Mouse (Mus musculus): Measurements from ENCODE around the gene Zmynd8. TPM values are rescaled to one million over a fixed set of nuclear protein-coding genes. Genes with fewer than 3 reads are reported as not detected.
A peak's percentile ranks its signal among the peaks of the same experiment; 100 is the strongest.

Gene Zmynd8
- polyA plus RNA-seq, 1 experiment from 2014 or later = 68.1 TPM

GRCm38 (mm10) chr2:165793283-165793638 lies 105.6 kb downstream of the Zmynd8 start:
- no peaks in the 10 kb centered on the region for H3K27me3 ChIP-seq (replicated peaks; ENCODE audit: low read depth, poor library complexity, severe bottlenecking)
- H3K36me3 ChIP-seq (replicated peaks) = peaks cover 97% of the 10 kb centered on the region
- H3K4me1 ChIP-seq = peaks cover 6% of the 10 kb centered on the region; the same call in 1 of the 2 replicates
- 83% methylated on average over 3 of the region's 3 CpGs for WGBS
- DNase-seq (ENCODE audit: low spot score) = no peak
- H3K27ac ChIP-seq (replicated peaks) = no peak overlapping the region
- H3K9me3 ChIP-seq = no peaks in the 10 kb centered on the region
- no peak overlapping the region for H3K4me3 ChIP-seq

- 88% methylated on average over 25 of the region's 25 CpGs for WGBS
- H3K27ac ChIP-seq (replicated peaks) = no peak overlapping the region
- H3K36me3 ChIP-seq (replicated peaks) = peaks cover 97% of the 10 kb centered on the region
- DNase-seq (ENCODE audit: low spot score) = no peak
- H3K4me1 ChIP-seq = peaks cover 6% of the 10 kb centered on the region; the same call in 1 of the 2 replicates
- H3K27me3 ChIP-seq (replicated peaks; ENCODE audit: low read depth, poor library complexity, severe bottlenecking) = no peaks in the 10 kb centered on the region
- no peaks in the 10 kb centered on the region for H3K9me3 ChIP-seq
- H3K4me3 ChIP-seq = no peak overlapping the region
Observed at GRCm38 (mm10) chr2:165792431-165793282, 106.2 kb downstream of the Zmynd8 start.

GRCm38 (mm10) chr2:165791657-165792056 lies 107.2 kb downstream of the Zmynd8 start:
- H3K36me3 ChIP-seq (replicated peaks) = peaks cover 97% of the 10 kb centered on the region
- 73% methylated on average over 9 of the region's 9 CpGs for WGBS
- H3K4me1 ChIP-seq = peaks cover 6% of the 10 kb centered on the region; the same call in 1 of the 2 replicates
- H3K27me3 ChIP-seq (replicated peaks; ENCODE audit: low read depth, poor library complexity, severe bottlenecking) = no peaks in the 10 kb centered on the region
- no peak overlapping the region for H3K27ac ChIP-seq (replicated peaks)
- H3K9me3 ChIP-seq = no peaks in the 10 kb centered on the region
- peak; percentile 74 for DNase-seq (ENCODE audit: low spot score)
- H3K4me3 ChIP-seq = no peak overlapping the region

- Histone ChIP-seq H3K9me3 (no peaks in the 10 kb centered on the region), H3K27ac (replicated peaks) (no peak overlapping the region), H3K27me3 (replicated peaks; ENCODE audit: low read depth, poor library complexity, severe bottlenecking) (no peaks in the 10 kb centered on the region), H3K4me3 (no peak overlapping the region), H3K36me3 (replicated peaks) (peaks cover 95% of the 10 kb centered on the region), H3K4me1 (peaks cover 6% of the 10 kb centered on the region; the same call in 1 of the 2 replicates)
- DNase-seq (ENCODE audit: low spot score) = no peak
- 80% methylated on average over 7 of the region's 7 CpGs for WGBS
Observed at GRCm38 (mm10) chr2:165791026-165791425, 107.8 kb downstream of the Zmynd8 start.

- Histone ChIP-seq H3K4me1 (peaks cover 6% of the 10 kb centered on the region; the same call in 1 of the 2 replicates), H3K4me3 (no peak overlapping the region), H3K9me3 (no peaks in the 10 kb centered on the region), H3K27me3 (replicated peaks; ENCODE audit: low read depth, poor library complexity, severe bottlenecking) (no peaks in the 10 kb centered on the region), H3K36me3 (replicated peaks) (peaks cover 98% of the 10 kb centered on the region), H3K27ac (replicated peaks) (no peak overlapping the region)
- 92% methylated on average over 3 of the region's 3 CpGs for WGBS
- DNase-seq (ENCODE audit: low spot score) = no peak
Observed at GRCm38 (mm10) chr2:165789667-165790066, 109.1 kb downstream of the Zmynd8 start.

GRCm38 (mm10) chr2:165788796-165789195 lies 110.0 kb downstream of the Zmynd8 start:
- H3K36me3 ChIP-seq (replicated peaks) = peaks cover 98% of the 10 kb centered on the region
- H3K27me3 ChIP-seq (replicated peaks; ENCODE audit: low read depth, poor library complexity, severe bottlenecking) = no peaks in the 10 kb centered on the region
- WGBS = 94% methylated on average over 9 of the region's 9 CpGs
- no peaks in the 10 kb centered on the region for H3K9me3 ChIP-seq
- no peak overlapping the region for H3K4me3 ChIP-seq
- DNase-seq (ENCODE audit: low spot score) = no peak
- no peak overlapping the region for H3K27ac ChIP-seq (replicated peaks)
- H3K4me1 ChIP-seq = peaks cover 6% of the 10 kb centered on the region; the same call in 1 of the 2 replicates

- H3K9me3 ChIP-seq = no peaks in the 10 kb centered on the region
- DNase-seq (ENCODE audit: low spot score) = no peak
- WGBS = 86% methylated on average over 11 of the region's 11 CpGs
- no peak overlapping the region for H3K4me3 ChIP-seq
- peaks cover 98% of the 10 kb centered on the region for H3K36me3 ChIP-seq (replicated peaks)
- no peaks in the 10 kb centered on the region for H3K27me3 ChIP-seq (replicated peaks; ENCODE audit: low read depth, poor library complexity, severe bottlenecking)
- peaks cover 6% of the 10 kb centered on the region; the same call in 1 of the 2 replicates for H3K4me1 ChIP-seq
- no peak overlapping the region for H3K27ac ChIP-seq (replicated peaks)
Observed at GRCm38 (mm10) chr2:165788005-165788404, 110.8 kb downstream of the Zmynd8 start.

- no peak for DNase-seq (ENCODE audit: low spot score)
- WGBS = 79% methylated on average over 1 of the region's 1 CpGs
- Histone ChIP-seq H3K9me3 (no peaks in the 10 kb centered on the region), H3K36me3 (replicated peaks) (peaks cover 98% of the 10 kb centered on the region), H3K4me3 (no peak overlapping the region), H3K27ac (replicated peaks) (no peak overlapping the region), H3K27me3 (replicated peaks; ENCODE audit: low read depth, poor library complexity, severe bottlenecking) (no peaks in the 10 kb centered on the region), H3K4me1 (peaks cover 10% of the 10 kb centered on the region; the same call in 1 of the 2 replicates)
Observed at GRCm38 (mm10) chr2:165786467-165786866, 112.3 kb downstream of the Zmynd8 start.

GRCm38 (mm10) chr2:165785312-165786036 lies 113.3 kb downstream of the Zmynd8 start:
- Histone ChIP-seq H3K27ac (replicated peaks) (no peak overlapping the region), H3K4me1 (0 out of 2 replicates have a peak, but pooled peaks cover 4% of the 10 kb centered on the region), H3K27me3 (replicated peaks; ENCODE audit: low read depth, poor library complexity, severe bottlenecking) (no peaks in the 10 kb centered on the region), H3K4me3 (no peak overlapping the region), H3K9me3 (no peaks in the 10 kb centered on the region), H3K36me3 (replicated peaks) (peaks cover 91% of the 10 kb centered on the region)
- 85% methylated on average over 20 of the region's 20 CpGs for WGBS
- DNase-seq (ENCODE audit: low spot score) = no peak

- WGBS = 41% methylated on average over 5 of the region's 5 CpGs
- H3K27ac ChIP-seq (replicated peaks) = no peak overlapping the region
- H3K9me3 ChIP-seq = no peaks in the 10 kb centered on the region
- H3K27me3 ChIP-seq (replicated peaks; ENCODE audit: low read depth, poor library complexity, severe bottlenecking) = no peaks in the 10 kb centered on the region
- H3K36me3 ChIP-seq (replicated peaks) = peaks cover 60% of the 10 kb centered on the region
- no peak overlapping the region for H3K4me3 ChIP-seq
- peak; percentile 84 for DNase-seq (ENCODE audit: low spot score)
- peaks cover 8% of the 10 kb centered on the region; the same call in 1 of the 2 replicates for H3K4me1 ChIP-seq
Observed at GRCm38 (mm10) chr2:165782324-165782723, 116.5 kb downstream of the Zmynd8 start.

- no peak overlapping the region for H3K27ac ChIP-seq (replicated peaks)
- no peaks in the 10 kb centered on the region for H3K9me3 ChIP-seq
- H3K27me3 ChIP-seq (replicated peaks; ENCODE audit: low read depth, poor library complexity, severe bottlenecking) = no peaks in the 10 kb centered on the region
- peaks cover 28% of the 10 kb centered on the region for H3K36me3 ChIP-seq (replicated peaks)
- peak; percentile 81 for DNase-seq (ENCODE audit: low spot score)
- H3K4me3 ChIP-seq = no peak overlapping the region
- H3K4me1 ChIP-seq = peaks cover 8% of the 10 kb centered on the region; the same call in 1 of the 2 replicates
- WGBS = 28% methylated on average over 6 of the region's 6 CpGs
Observed at GRCm38 (mm10) chr2:165778927-165779326, 119.9 kb downstream of the Zmynd8 start.

- 50% methylated on average over 10 of the region's 10 CpGs for WGBS
- H3K4me3 ChIP-seq = no peak overlapping the region
- no peaks in the 10 kb centered on the region for H3K27me3 ChIP-seq (replicated peaks; ENCODE audit: low read depth, poor library complexity, severe bottlenecking)
- peaks cover 65% of the 10 kb centered on the region for H3K36me3 ChIP-seq (replicated peaks)
- no peak for DNase-seq (ENCODE audit: low spot score)
- peaks cover 26% of the 10 kb centered on the region for H3K4me1 ChIP-seq
- no peaks in the 10 kb centered on the region for H3K9me3 ChIP-seq
- peak overlapping the region; percentile 57; the same call in 1 of the 2 replicates for H3K27ac ChIP-seq (replicated peaks)
Observed at GRCm38 (mm10) chr2:165769375-165769948, 129.4 kb downstream of the Zmynd8 start.
